Mouse (Mus musculus): ENCODE results near the gene Ogdh.

Gene Ogdh

DNA sequence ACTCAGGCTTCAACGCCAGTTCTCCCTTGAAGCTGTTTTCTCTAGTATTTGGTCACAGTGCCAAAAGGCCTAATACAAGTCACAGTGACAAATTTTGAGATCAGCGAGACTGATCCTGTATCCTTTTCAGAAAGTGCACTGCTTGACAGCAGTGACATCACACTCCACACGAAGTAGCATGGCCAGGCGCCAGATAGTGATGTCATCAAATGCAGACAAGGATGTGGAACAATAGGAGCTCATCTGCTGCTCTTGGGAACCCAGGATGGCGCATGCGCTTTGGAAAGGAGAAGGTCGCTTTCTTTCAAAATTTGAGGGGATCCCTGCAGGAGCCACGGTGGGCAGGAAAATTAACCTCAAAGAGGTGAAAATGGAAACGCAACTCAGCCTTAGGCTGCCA is 81.4 kb downstream of the Ogdh start:
- TF ChIP-seq GATA4 (IDR thresholded peaks at IDR 0.05; ENCODE audit: insufficient replicate concordance, low read length): no peak

DNA sequence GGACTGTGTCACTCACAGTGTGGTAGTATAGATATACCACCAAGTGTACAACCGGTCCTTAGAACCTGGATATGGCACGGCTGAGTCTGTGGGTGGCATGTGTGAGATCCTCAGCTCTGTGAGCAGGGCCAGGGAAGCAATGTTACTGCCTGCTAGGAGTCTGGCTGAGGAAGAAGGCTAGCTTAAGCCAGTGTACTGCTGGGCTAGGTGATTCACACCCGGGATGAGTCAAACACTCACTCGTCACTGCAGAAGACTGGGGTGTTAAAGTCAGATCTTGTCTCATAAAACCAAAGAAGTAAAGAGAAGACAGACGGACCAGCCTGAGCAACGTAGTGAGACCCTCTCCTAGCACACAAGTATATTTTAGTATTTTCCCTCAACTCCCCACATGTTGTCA is 89.5 kb downstream of the Ogdh start:
- TF ChIP-seq GATA4 (IDR thresholded peaks at IDR 0.05; ENCODE audit: insufficient replicate concordance, low read length): no peak

- TF ChIP-seq GATA4 (IDR thresholded peaks at IDR 0.05; ENCODE audit: insufficient replicate concordance, low read length): no peak
These were observed 96.8 kb downstream of the Ogdh start for GRCm38 (mm10) chr11:6388126-6388725.

DNA sequence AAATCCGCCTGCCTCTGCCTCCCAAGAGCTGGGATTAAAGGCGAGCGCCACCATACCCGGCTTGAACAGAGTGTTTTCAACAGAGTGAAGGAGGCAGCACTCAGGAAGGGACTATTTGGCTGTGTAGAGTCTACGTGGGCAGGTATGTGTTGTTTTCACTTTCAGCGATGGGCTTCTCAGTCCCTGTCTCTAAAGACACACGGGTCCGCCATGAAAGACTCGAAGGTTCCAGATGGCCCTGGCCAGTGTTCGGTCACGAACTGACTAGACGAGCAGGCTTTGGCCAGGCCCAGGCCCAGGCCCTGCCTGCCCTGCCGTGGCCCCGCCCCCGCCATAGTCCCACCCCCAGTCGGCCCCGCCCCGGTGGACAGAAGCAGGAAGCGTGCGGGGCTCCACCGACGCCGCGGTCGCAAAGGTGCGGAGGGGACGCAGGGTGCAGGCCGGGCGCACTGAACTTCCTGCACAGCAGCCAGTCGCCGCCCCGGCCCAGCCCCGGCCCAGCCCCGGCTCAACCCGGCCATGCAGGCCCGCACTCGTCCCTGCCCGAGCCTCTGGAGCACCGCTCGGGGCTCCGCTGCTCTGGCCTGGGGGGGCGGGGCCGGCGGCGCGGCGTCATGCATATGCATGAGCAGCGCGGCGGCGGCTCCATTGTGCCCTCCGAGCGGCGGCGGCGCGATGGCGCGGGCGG is 97.4 kb downstream of the Ogdh start, which contains the start of gene Zmiz2:
Zmiz2 (plus strand) TSS at position 349 of the 688 bp plus-strand sequence.
- TF ChIP-seq GATA4 (IDR thresholded peaks at IDR 0.05; ENCODE audit: insufficient replicate concordance, low read length): no peak

DNA sequence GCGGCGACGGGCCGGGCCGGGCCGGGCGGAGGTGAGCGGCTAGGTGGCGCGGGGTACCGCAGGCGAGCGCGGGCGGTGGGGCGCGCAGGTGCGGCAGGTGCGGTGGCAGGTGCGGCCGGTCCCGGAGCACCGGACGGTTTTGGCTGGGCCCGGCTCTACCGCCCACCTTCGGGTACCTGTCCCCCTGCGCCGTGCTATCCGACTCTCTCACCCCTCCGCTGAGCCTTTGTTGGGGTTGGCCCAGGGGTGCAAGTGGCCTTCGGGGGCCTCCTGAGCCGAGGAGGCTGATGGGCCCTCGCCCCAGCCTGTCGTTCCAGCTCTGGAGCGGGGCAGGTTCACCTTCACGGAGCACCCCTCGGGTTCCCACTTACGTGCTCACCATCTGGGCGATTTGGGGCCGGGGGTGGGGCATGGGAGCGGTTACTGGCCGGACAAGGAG is 98.1 kb downstream of the Ogdh start:
- no peak for TF ChIP-seq GATA4 (IDR thresholded peaks at IDR 0.05; ENCODE audit: insufficient replicate concordance, low read length)

- no peak for TF ChIP-seq GATA4 (IDR thresholded peaks at IDR 0.05; ENCODE audit: insufficient replicate concordance, low read length)
These were observed 99.1 kb downstream of the Ogdh start for GRCm38 (mm10) chr11:6390376-6391053.

DNA sequence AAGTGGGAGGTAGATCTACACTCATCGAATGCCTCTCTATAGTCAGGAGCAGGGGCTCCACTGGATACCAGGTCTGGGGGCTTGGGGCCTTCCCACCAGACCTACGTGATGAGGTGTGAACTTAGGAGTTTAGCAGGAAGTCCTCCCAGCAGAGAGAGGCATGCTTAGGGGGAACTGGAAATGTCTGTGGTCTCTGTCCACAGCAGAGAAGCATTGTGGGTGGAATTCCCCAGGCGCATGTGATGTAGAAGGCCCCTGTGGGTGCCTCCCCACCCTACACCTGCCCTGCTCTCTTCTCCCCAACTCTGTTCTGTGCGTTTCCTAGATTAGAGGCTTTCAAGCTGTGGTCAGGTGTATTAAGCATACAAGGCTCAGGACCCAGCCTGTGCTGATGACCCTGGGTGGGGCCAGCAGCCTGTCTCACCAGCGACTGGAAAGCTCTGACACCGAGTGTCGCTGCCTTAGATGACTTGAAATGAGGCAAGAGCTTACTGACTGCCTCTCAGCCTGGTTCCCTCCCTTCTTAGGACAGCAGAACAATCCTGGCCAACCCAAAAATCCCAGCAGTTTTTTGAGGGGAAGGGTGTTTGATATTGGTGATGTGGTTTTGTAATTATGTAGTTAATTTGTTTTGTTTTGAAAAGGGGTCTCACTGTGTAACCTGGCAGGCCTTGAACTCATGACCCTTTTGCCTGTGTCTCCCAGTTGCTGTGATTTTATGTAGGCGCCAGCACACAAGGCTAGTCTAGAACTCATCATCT is 100.3 kb downstream of the Ogdh start:
- TF ChIP-seq GATA4 (IDR thresholded peaks at IDR 0.05; ENCODE audit: insufficient replicate concordance, low read length): no peak

- no peak for TF ChIP-seq GATA4 (IDR thresholded peaks at IDR 0.05; ENCODE audit: insufficient replicate concordance, low read length)
These were observed 101.4 kb downstream of the Ogdh start for GRCm38 (mm10) chr11:6392857-6393256.

DNA sequence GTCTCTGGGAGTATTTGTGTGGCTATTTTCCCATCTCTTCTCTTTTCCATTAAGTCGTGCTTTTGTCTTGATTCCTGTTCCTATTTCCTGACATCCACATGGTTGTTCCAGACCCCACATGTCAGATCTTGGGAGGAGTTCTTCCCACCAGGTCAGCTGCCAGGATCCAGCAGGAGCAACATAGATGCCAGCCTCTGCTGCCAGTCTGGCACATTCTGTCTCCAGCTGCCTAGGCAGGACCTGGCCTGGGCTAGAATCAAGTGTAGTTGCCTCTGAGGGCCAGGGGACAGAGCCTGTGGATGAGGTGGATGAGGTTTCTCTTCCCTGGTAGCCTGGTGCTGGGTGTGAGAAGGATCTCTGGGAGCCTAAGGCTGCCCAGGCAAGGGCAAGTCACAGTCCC is 102.4 kb downstream of the Ogdh start:
- no peak for TF ChIP-seq GATA4 (IDR thresholded peaks at IDR 0.05; ENCODE audit: insufficient replicate concordance, low read length)

GRCm38 (mm10) chr11:6395565-6395964 is 104.1 kb downstream of the Ogdh start:
- no peak for TF ChIP-seq GATA4 (IDR thresholded peaks at IDR 0.05; ENCODE audit: insufficient replicate concordance, low read length)

DNA sequence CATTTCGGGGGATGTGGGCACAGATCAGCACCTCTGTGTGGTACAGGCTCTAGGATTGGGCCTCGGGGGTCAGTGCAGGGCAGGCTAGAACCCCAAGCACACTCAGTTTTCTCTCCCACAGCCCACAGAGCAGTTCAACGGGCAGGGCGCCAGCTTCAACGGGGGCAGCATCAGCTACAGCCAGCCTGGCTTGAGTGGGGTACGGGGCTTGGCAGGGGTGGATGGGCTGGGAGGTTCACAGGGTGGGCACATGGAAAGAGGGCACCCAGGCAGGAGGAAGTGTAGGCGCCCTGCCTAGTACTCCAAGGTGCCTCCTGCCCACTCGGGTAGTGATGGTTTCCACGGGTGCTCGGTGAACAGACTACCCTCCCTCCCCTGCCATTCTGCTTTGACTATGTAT is 106.7 kb downstream of the Ogdh start:
- TF ChIP-seq GATA4 (IDR thresholded peaks at IDR 0.05; ENCODE audit: insufficient replicate concordance, low read length): no peak

- TF ChIP-seq GATA4 (IDR thresholded peaks at IDR 0.05; ENCODE audit: insufficient replicate concordance, low read length): no peak
These were observed 111.4 kb downstream of the Ogdh start for GRCm38 (mm10) chr11:6402515-6403510.

DNA sequence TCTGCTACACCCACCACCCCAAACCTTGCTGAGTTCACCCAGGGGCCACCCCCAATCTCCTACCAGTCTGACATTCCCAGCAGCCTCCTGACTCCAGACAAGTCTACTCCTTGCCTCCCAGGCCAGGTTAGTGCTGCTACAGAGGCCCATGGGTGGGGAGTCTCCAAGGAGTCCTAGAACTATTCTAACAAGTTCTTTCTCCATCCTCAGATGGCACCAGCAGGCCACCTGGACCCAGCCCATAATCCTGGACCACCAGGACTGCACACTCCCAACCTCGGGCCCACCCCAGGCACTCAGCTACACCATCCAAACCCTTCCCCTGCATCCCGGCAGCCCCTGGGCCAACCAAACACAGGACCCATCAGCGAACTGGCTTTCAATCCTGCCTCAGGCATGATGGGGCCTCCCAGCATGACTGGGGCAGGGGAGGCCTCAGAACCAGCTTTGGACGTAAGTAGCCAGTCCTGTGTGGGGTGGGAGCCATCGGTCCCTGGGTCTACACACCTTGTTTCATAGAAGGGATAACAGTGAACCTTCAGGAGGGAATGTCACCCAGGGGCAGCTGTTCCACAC is 112.5 kb downstream of the Ogdh start:
- no peak for TF ChIP-seq GATA4 (IDR thresholded peaks at IDR 0.05; ENCODE audit: insufficient replicate concordance, low read length)

All from liver, adult (tissue).